Mouse (Mus musculus) gastrocnemius, postnatal 10 days (tissue): ENCODE measurements at regions not wholly inside any gene's neighbourhood (a gene's known extent, or its start where the extent isn't known, plus 50 kb on each side); places are given as distances from the start of the nearest gene placed in this dataset.

Experiments used
- DNase-seq: peaks from one replicate; pipeline ENCODE4 v3.0.0; 2021; ENCODE audit warnings: mixed read lengths

DNA sequence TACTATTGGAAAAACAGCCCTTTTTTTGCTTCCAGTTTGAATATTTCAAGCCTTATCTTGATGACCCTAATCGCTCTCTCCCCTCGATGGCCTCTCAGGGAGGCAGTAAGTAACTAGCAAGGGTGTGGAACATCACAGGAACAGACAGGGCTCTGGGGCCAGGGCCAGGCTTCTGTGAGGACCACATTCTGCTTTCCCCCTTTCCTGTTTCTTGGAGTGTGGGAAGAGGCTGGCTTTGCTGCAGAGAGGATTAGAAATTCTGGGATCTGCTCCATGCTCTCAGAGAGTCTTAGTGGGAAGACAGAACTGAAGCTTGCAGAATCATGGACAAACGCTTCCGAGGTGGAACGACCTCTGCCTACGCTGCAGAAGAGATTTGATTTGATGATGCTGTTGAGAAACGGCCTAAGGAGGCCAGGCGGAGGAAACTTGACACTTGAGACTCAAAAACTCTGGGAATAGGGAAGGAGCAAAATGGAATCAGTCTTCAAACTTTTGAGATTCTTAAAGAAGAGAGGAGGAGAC is 316.3 kb upstream of the Clint1 start:
- peak; percentile 23 for DNase-seq

DNA sequence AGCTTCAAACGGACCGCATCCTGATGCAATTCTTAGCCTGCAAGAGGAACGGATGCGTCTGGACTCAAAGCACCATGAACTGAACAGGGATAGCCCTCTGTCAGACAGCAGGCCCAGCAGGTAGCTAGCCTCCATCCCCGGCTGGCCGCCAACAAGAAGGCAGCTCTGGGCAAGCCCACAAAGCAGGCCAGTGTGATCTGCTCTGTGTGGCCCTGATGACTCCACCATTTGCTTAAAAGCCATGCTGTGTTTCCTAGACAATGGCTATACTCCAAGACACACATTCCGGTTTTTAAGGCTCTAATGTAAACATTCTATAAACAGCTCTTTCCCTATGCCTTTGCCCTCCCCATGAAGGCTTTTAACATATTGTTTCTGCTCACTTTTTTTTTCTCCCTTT is 313.8 kb upstream of the Clint1 start:
- no peak for DNase-seq

DNA sequence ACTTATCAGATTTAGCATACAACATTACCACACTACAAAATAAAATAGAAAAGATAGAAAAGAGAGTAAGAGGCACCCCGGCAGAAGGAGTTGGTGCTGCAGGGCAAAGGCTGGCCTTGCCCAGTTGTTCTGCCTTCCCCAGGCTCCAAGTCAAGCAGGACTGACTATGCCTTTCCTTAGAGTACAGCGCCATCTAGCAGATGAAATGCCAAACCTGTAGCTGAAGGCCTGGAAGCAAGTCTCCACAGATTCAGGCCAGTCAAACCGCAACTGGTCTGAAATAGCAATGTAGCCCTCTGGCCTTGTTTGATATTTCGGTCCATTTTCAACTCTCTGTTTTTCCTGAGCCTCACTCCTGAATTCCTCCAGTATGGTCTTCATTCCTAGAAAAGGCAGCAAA is 312.4 kb upstream of the Clint1 start:
- DNase-seq, result peak; percentile 68

DNA sequence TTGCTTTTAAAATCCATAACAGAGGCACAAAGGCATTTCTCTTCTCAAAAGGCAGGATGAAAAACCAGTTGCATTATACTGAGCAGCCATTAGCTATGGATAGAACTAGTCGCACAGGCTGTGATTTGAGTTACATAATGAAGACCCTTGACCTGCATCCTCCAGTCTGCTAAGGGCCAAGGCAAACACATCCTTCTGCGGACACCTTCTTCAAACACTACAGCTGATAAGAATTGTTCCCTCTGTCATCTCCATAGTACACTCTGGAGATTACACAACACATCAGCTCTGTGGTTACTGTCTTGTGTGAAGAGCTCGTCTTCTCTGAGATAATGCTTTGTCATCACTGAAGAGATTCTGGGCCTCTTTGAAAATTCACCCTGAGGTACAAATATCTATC is 307.3 kb upstream of the Clint1 start:
- no peak for DNase-seq

DNA sequence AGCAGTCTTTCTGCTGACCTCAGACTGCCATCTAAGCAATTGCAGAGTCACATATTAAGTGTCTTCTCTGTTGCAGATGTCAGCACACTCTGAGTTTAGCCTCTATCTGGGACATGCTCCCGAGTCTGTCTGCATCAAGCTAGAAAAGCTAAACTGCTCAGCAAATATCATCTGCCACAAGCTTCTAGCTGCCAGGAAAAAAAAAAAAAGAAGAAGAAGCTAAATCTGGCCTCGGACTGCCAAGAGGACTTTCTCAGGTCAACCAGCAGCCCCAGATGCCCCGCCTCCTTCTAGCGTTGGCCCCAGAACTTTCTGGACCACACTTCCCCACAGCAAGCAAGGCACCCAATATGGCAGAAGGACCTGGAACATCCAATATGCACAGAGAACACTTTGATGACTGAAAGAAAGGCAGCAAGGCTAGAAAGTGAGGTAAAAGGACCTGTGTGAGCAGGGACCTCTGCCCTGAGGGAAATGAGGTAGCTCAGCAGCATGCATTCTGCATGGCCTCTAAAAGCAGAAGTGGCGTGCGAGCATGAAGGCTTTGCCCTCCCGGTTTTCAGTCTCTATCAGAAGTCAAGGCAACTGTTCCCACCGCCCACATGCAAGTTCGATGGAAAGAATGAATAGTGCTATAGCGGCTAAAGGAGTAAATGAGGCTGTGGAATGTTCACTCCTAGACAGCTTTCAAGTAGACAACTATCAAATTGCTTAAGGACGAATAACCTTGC is 305.8 kb upstream of the Clint1 start:
- DNase-seq, result no peak

DNA sequence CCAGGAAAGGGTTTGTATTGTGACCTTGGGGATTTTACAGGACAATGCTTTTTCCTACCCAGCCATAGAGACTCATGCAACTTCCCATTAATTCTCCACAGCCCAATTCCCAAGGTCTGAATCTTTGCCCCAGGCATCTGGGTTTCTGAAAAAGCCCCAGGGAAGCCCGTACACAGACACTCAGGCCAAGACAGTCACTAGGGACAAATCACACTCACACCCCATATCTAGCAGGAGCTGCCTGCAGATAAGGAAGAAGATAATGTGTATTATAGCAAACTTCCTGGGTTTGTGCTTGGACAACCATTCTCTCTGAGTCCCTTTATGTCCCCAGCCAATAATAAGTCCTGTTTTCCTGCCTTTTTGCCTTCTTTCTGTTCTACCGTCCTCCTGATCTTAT is 305.0 kb upstream of the Clint1 start:
- no peak for DNase-seq

DNA sequence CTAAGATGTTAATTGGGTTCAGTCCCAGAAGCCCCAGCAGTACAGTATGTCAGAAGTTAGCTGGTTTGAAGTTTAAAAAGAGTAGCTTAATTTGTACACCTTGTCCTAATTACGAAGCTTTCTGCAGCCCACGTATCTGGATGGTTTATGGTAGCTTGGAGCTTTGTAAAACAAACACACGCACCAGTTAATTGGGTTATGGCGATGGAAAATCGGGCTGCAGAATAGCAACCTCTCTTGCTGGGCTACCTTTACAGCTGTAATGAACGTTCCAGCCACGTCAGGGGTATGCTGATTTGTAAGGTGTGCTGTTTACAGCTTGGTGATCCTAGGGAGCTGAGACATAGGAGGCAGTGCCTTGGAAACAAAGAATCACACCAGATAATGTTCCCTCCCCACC is 301.5 kb upstream of the Clint1 start:
- DNase-seq, result no peak

DNA sequence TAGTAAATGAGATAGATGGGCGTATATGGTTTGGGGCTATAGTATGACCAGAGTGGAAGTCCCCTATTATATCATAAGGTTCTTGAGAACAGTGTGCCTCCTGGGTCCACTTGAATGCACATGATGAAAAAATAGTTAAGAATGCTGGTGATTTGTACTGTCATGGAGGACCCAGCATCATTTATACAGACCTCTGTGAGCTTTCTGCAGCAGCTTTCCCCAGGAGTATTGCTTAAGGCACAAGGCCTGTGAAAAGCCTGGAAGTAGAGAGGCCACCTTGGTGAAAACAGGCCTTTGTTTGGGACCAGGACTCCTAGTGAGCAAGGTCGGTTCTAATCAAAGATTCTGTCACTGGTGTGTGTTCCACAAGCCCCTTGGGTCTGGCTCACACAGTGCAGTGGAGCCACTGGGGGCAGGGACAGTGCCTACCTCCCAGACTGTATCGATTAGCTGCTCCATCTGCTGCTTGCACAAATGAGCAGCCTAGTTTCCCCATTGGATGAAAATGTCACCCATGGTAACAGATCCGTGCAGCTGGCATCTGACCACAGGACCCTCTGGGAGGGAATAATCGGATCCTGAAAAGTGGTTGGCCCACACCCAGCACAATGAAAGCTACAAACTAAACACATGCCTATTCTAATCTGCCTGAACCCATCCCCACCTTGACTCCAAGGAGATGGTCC is 274.2 kb upstream of the Clint1 start:
- no peak for DNase-seq

DNA sequence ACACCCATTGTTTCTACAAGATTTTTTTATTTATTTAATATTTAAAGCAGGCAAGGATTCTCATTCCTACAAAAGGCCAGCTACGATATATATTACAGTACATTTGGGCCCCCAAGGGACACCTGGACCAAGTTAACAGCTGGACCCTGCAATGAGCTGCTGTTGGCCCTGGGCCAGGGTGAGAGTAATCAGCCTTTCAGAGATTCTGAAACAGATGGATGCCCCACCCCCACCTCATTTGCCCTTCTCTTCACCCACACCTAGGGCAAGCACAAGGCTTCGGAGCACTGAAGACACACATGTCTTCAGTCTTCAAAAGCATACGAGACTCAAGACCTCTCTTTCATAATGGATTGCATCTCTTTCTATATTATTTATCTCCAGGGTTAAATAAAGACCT is 259.5 kb upstream of the Clint1 start:
- DNase-seq, result no peak

DNA sequence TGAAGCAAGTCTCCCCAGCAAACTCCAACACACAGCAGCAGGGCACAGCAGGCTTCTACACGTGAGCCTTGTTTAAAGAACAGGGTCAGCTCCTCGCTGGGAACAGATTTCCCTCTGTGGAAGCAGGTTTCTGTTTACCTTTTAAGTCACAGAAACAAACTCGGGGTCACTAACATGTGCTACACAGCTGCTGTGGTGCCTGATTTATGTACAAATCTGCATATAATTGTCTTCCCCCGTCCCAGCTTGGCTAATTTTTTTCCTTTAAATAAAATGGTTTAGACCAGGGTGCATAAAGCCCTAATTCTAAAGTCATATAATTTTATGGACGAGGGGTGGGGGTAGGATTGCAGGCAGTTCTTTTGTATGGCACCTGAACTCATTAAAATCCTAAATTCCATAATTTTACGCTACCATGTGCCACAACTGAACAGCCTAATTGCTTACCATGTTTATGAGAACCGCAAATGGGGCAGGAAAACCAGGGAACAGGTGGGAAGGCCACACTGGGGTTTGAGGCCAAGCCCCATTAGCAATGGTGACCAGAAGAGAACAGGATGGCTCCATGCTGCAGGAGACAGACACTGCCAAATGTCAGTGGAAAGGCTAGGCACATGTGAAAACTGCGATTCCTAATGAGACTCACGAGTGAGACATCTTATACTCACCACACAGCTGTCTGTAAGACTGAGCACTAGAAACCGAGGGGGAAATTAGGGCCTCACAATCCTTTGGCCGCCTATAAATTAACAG is 258.8 kb upstream of the Clint1 start:
- no peak for DNase-seq

DNA sequence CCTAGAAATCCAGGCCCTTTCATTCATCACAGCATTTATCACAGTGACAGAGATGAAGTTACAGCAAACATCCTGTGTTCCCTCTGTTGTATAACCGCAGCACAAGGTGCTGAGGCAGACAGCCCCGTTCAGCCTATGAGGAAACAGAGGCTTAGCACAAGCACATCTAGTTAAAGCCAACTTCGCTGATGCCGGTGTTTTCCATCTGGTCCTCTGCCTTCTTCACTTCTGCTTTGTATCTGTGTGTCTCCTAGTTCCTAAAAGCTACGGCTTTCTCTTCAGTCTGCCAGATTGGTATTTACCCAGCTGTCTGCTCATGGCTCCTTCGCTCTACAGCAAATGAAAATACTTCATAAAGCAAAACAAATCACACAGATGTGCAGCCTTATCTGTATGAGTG is 256.5 kb upstream of the Clint1 start:
- DNase-seq, result no peak

DNA sequence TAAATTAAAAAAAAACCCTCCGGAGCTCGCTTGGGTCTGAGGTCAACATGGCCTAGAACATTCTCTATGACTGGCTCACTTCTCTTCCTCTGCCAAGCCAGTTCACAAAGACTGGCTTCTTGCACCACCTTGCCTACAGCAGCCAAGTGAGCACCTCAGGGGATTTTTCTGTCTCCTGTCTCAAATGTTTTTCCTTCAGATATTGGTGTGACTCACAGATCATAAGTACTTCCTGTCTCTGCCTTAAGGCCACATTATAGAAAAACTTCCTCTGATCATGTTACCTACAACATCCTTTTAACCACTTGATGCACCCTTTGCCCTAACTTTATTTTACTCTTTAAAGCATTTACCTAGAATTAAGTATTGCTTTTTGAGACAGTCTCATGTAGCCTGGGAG is 230.0 kb upstream of the Clint1 start:
- DNase-seq, result no peak

DNA sequence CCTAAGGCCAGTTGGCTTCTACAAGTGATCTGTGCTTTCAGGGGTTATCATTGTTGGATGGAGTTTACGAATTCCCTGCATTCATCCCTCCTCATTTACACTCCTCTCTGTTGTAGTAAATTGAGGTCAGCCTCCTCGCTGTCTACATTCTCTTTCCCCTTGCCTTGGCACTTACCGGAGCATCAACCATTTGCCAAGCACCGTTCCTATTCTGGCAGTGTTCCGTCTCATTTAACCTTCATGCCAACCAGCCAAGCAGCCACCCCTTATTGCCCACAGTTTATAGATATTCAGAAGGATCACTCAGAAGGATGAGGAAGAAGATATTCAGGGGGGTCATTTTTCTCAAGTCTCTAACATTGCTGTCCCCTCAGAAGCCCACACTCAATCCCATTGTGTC is 229.2 kb upstream of the Clint1 start:
- DNase-seq, result no peak

DNA sequence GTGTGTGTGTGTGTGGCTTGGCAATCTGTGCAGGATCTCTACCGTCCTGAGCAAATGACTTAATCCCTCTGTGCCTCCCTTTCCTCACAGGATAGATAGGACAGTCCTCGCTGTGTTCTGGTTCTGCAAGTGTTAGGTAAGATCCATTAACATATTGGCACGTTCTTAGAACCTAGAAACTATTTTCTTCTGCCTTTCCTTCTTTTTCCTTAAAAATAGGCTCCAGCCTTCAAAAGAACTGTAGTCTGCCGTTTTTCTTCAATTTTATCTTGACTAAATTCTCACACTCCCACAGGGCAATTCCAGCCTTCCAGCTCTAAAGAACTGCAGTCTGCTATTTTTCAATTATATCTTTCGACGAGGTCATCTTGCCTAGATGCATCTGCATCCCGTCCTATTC is 227.6 kb upstream of the Clint1 start:
- DNase-seq, result no peak

DNA sequence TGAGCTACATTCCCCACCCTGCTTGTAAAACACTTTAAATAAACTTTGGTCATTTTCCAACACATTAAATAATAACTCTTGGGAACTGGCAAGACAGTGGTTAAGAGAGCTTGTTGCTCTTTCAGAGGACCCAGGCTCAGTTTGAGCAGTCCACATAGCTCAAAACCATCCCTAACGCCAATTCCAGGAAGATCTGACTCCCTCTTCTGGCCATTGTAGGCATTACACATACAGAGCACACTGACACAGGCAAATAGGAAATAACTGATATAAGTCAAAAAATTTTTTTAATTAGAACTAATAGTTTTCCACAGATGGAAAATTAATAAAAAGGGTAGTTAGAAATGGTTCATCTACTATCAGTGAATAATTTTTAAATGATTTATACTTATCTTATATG is 222.6 kb upstream of the Clint1 start:
- no peak for DNase-seq

DNA sequence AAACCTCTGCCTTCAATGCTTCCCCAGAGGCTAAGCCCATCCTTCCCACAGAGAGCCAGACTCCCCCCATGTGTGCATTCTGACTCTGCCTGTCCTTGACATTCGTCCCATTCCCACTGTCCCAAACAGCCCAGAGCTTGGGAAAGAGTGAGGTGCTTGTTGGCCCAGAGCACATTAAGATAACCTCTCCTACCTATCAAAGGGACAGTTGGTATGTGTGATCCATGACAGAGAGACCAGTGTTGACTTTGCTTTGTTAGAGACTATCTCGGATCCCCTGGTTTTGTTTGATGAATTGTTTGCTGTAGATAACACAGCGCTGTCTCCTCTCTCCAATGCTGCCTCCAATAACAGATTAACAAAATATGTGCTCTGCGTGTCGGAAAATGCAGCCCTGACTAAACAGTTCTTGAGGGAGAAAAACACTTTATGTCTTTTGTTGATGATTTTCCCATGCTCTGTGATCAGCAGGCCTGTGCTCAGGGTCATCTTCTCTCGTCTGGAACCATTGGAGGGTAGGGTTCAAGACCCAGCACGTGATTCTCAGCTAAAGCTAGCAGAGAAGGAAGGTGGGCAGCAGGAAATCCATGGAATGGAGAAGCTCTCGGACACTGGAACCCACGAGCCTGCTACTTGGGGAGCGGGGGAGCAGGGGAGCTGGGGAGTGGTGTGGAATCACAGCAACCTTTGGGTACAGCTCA is 217.2 kb upstream of the Clint1 start:
- DNase-seq, result no peak

DNA sequence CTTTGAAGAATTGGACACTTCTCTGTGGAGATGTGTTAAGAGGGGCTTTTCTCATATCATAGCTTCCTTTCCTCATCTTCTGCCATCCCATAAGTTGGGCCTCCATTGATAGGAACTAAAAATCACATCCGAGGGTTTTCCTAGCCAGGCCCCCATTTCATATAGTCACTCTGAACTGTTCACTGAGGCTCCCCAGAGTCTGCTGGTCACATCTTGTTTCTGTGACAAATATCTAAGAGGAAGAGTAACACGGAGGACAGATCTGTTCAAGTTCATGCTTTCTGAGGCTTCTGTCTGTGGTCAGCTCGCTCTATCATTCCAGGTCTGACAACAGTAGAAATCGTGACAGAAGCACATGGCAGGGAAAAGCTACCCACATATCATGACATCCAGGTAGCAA is 216.0 kb upstream of the Clint1 start:
- DNase-seq, result no peak

DNA sequence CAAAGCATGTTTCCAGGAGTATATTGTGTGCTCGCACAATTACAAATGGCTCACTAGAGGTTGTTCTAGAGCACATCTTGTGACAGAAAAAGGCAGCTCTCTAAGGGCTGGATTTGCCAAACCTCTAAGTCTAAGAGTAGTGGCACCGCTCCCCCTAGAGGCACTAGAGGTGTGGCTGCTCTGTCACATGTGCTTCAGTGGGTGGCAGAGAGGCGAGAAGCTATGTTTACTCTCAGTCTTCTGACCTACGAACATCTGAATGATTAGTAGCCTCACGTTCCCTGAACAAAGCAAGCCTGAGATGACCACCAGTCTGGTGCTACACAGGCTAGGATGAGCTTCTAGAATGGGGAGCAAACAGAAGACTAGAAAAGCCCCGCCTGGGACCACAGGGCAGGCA is 212.6 kb upstream of the Clint1 start:
- DNase-seq, result no peak

DNA sequence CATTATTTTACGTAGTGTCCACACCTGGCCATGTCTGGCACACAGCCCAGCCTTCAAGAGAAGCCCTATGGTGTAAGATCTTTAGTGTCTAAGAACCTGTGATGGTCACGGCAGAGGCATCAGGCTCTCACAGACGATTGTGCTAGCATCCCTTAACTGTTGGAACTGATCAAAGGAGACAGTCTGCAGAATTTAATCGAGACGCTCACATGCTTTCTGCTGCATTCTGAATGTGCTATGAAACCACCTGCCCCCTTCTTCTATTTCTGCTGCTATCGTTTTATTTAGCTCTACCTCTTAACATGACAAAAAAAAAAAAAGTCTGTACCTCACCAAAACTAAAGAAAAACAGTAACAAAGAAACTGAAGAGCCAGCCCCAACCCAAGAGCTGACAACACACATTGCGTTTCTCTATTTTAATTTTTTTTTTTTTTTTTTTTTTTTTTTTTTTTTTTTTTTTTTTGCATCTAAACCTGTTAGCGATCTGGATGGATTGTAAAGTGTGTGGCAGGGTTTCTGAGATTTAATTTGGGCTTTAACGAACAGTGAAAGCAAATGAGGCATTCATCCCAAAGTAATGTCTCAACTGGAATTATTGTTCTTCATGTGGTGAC is 209.6 kb upstream of the Clint1 start:
- no peak for DNase-seq

DNA sequence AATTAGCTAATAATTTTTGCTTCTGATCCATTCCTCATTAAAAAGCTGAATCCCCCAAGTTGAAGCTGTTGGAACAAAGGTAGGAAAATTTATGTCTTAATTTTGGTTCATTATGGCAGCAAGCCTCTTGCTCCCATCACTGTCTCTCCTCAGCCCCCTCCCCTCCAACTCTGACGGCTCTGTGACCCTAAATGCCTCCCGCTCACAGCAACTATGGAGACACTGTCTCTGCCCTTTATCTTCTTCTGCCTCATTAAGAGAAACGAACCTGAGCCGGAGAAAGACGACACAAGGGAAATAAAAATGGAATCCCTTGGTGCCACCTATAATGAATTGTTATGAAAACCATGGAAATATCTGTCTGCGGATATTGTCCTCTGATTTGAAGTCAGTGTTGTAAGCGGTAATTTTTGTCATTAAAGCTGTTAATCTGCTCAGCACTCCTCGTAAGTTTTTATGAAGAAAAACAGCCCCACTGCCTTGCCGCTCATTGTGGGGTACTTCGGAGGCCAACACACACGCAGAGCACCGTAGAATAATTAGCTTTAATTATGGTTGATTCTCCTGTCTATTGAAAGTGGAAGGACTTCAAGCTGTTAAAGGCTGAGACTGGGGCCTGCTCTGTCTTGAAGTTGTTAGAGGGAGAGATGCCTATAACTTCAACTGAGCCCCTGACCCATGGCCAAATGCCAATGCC is 208.1 kb upstream of the Clint1 start:
- no peak for DNase-seq

DNA sequence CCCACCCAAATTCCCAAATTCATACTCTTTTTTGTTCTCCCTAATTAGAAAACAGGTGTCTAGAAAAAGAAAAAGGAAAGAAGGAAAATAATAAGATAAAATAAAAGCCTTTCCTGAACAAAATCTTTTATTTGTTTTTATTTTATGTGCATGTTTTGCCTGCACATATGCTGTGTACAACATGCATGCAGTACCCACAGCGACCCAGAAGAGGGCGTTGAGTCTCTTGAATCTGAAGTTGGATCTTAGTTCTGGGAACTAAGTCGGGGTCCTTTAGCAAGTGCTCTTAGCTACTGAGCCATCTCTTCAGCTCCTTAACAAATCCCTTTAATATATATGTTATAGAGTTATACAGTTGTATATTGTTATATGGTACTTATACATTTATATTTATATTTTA is 206.0 kb upstream of the Clint1 start:
- DNase-seq, result no peak

DNA sequence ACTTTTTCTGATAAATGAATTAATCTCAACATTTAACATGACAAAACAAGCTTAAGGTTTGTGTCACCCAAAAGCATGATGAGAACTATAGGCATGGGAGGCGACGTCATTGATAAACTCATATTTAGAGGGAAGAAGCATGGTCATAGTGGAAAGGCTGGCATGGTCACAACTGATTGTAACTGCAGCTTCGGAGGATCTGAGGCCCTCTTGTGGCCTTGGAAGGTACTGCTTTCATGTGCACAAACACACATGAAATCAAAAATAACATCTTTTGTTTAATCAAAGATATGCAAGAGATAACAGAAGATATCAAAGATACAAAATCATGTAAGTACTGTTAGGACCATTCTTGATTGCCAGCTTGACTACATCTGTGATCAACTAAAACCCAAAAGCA is 204.0 kb upstream of the Clint1 start:
- peak; percentile 15 for DNase-seq
